Comparison of ENCODE assay signal across 14 mouse cellular contexts in the genomic region with DNA sequence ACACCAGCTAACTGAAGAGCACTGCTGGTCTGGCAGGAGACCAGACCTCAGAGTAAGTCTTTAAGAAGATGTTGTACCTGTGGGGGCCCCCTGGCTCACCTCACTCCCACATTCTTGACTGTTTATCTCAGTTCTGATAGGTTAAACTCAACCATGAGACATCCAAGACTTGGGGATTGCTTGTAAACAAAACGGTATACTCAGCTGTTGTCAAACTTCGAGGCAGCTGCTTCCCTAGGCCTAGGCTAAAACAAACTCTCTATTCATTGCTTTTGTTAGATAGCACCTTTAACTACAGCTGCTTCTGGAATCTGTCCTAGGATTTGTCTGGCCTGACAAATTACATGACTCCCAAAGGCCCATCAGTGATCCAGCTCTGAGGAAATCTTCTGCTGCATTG.
DNase-seq lines count a peak whose midpoint lies in the region; ATAC-seq and TF ChIP-seq lines count a peak whose summit lies in the region.
"Had no signal": no experiment of that assay in that cellular context is flagged by ENCODE, and none has a peak within 500 bp of the region (broad histone marks: within the 10 kb centered on the region; RNA-seq: fewer than 3 reads in every experiment).

No protein-coding gene starts in this region.

- no peak overlapping the region for H3ac ChIP-seq in myocyte (ENCODE audit: control insufficient read depth, insufficient read length)

- H3K4me3 ChIP-seq in hindbrain, embryonic 13.5 days = no peak overlapping the region
- no peak overlapping the region for H3K4me3 ChIP-seq in hindbrain, embryonic 10.5 days
- no peak overlapping the region for H3K4me3 ChIP-seq in layer of hippocampus, adult 2 months
- H3K4me3 ChIP-seq in myocyte = no peak overlapping the region
- H3K4me3 ChIP-seq: embryonic facial prominence, embryonic 13.5 days; forebrain, embryonic 13.5 days had no signal

- no peaks in the 10 kb centered on the region for H3K79me2 ChIP-seq in myocyte (ENCODE audit: control insufficient read depth, insufficient read depth)

- ATAC-seq in hindbrain, embryonic 13.5 days (ENCODE audit: low FRiP score) = no peak
- ATAC-seq: forebrain, embryonic 13.5 days; forebrain, postnatal 0 days had no signal

- H3K4me1 ChIP-seq in hindbrain, embryonic 13.5 days (replicated peaks) = peaks cover 13% of the 10 kb centered on the region
- H3K4me1 ChIP-seq in hindbrain, embryonic 10.5 days (replicated peaks) = no peaks in the 10 kb centered on the region

- TF ChIP-seq CTCF in layer of hippocampus, adult 2 months (conservative IDR thresholded peaks at IDR 0.05) = no peak

- H3K36me3 ChIP-seq in hindbrain, embryonic 13.5 days = no peaks in the 10 kb centered on the region
- no peaks in the 10 kb centered on the region for H3K36me3 ChIP-seq in hindbrain, embryonic 10.5 days
- no peaks in the 10 kb centered on the region for H3K36me3 ChIP-seq in myocyte (ENCODE audit: control insufficient read depth, insufficient read depth)
- H3K36me3 ChIP-seq: embryonic facial prominence, embryonic 13.5 days had no signal

- H3K27me3 ChIP-seq in hindbrain, embryonic 13.5 days = no peaks in the 10 kb centered on the region
- no peaks in the 10 kb centered on the region for H3K27me3 ChIP-seq in hindbrain, embryonic 10.5 days (ENCODE audit: insufficient read depth, poor library complexity, severe bottlenecking)
- H3K27me3 ChIP-seq in myocyte (ENCODE audit: control insufficient read depth, insufficient read depth, insufficient read length) = no peaks in the 10 kb centered on the region
- H3K27me3 ChIP-seq: embryonic facial prominence, embryonic 13.5 days; forebrain, embryonic 13.5 days had no signal

- 55% methylated on average over 2 of the region's 2 CpGs for WGBS in hindbrain, embryonic 13.5 days
- 62% methylated on average over 2 of the region's 2 CpGs for WGBS in hindbrain, embryonic 10.5 days

- H3K9ac ChIP-seq in hindbrain, embryonic 13.5 days = no peak overlapping the region
- H3K9ac ChIP-seq: embryonic facial prominence, embryonic 13.5 days; forebrain, embryonic 13.5 days; forebrain, postnatal 0 days had no signal

- no peak overlapping the region for H3K4me2 ChIP-seq in hindbrain, embryonic 13.5 days
- H3K4me2 ChIP-seq in myocyte (ENCODE audit: low read depth) = no peak overlapping the region
- H3K4me2 ChIP-seq: embryonic facial prominence, embryonic 13.5 days; forebrain, embryonic 13.5 days had no signal

- no peak for TF ChIP-seq POLR2A in myocyte (IDR thresholded peaks at IDR 0.05; ENCODE audit: insufficient read length, low read depth)

- H3K27ac ChIP-seq in hindbrain, embryonic 13.5 days = peak overlapping the region; percentile 53; the same call in 1 of the 2 replicates
- H3K27ac ChIP-seq in hindbrain, embryonic 10.5 days = no peak overlapping the region
- H3K27ac ChIP-seq in layer of hippocampus, adult 2 months = 0 out of 2 replicates have a peak overlapping the region, but pooled peaks have one; percentile 18
- H3K27ac ChIP-seq: embryonic facial prominence, embryonic 13.5 days; forebrain, embryonic 13.5 days had no signal

- no peaks in the 10 kb centered on the region for H3K9me3 ChIP-seq in hindbrain, embryonic 13.5 days
- no peaks in the 10 kb centered on the region for H3K9me3 ChIP-seq in hindbrain, embryonic 10.5 days
- H3K9me3 ChIP-seq: embryonic facial prominence, embryonic 13.5 days; forebrain, embryonic 13.5 days had no signal

- DNase-seq in adrenal gland, postnatal 14 days = peak; percentile 6
- no peak for DNase-seq in adrenal gland, adult 18-20 months (ENCODE audit: low spot score in 2 of 2)
- DNase-seq in hindbrain, embryonic 10.5 days (ENCODE audit: low spot score) = no peak
- no peak for DNase-seq in layer of hippocampus, adult 2 months (ENCODE audit: low spot score in 2 of 2)
- no peak for DNase-seq in layer of hippocampus, adult 18-20 months (ENCODE audit: low spot score in 2 of 2)
- DNase-seq: cerebellum, adult 11 months; forebrain, postnatal 0 days; gastrocnemius, postnatal 14 days; heart, postnatal 14 days; kidney, adult 11 months had no signal

TF ChIP-seq in myocyte, 11 proteins besides CTCF, POLR2A, EP300 and RAD21:
- no peak for TF ChIP-seq POLR2AphosphoS2 (IDR thresholded peaks at IDR 0.05; ENCODE audit: insufficient read length, low read depth)
- TF ChIP-seq MYOD1 (IDR thresholded peaks at IDR 0.05; ENCODE audit: control insufficient read depth in 1 of 3, insufficient read length in 2 of 3, low read depth in 2 of 3) = peak; percentile 13 to 58 (median 33)
- TF ChIP-seq MYOG (IDR thresholded peaks at IDR 0.05; ENCODE audit: control insufficient read depth in 1 of 3, insufficient read depth in 1 of 3, insufficient read length in 2 of 3, low read depth in 2 of 3) = peak in 1 of 3 experiments; percentile 72
- TF ChIP-seq USF1 (IDR thresholded peaks at IDR 0.05; ENCODE audit: low read depth) = no peak
- TF ChIP-seq TCF12 (IDR thresholded peaks at IDR 0.05; ENCODE audit: insufficient read depth, poor library complexity, severe bottlenecking) = peak; percentile 54
- no peak for TF ChIP-seq E2F4 (IDR thresholded peaks at IDR 0.05; ENCODE audit: insufficient read depth)
- no peak for TF ChIP-seq TCF3 (IDR thresholded peaks at IDR 0.05; ENCODE audit: insufficient read length, low read depth)
- TF ChIP-seq SRF (IDR thresholded peaks at IDR 0.05; ENCODE audit: control insufficient read depth, insufficient read length, low read depth) = no peak
- TF ChIP-seq CEBPB (IDR thresholded peaks at IDR 0.05; ENCODE audit: insufficient read depth, poor library complexity, severe bottlenecking) = no peak
- no peak for TF ChIP-seq MAX (IDR thresholded peaks at IDR 0.05; ENCODE audit: low read depth)
- TF ChIP-seq REST (IDR thresholded peaks at IDR 0.05; ENCODE audit: insufficient read depth, insufficient read length) = no peak
